Mouse (Mus musculus) mouse embryonic stem cell (cell line): ENCODE data around the gene Tns4.

Experiments used
- in situ Hi-C, 2 experiments: fragments of 300-500 bp; cut with MboI; formaldehyde crosslinking; loops; 1 replicate in 1 of 2; 3 replicates in 1 of 2; pipeline ENCODE4 v1.14.3; 2019 to 2020; ENCODE audit warnings: low sequenced_read_pairs in 2 of 2, low pct_unique_long_range_greater_than_20kb in 1 of 2, mixed read lengths in 1 of 2; ENCODE audit not compliant: unreplicated experiment in 1 of 2

Gene Tns4

DNA sequence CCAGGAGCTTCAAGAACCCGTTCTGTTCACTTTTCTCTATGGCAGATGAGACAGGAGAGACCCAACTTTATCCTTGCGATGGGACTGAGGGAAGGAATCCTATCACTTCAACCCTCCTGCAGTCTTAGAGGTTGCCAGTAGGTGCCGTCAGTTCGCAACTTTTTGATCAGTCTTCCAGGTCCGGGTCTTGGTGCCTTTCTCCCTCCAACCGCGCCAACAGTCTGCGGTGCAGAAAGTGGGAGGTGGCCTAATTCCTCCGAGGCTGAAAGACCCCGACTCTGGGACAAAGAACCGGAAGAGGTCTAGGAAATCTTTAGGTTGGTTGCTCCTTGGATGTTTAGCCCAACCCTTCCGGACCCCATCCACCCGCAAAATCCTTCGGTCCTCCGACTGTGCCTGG lies 49.3 kb downstream of the Tns4 start:
- in situ Hi-C loops: loop anchor here in 1 of 2 experiments (10.0 kb wide), 1 partner anchor 75 kb away; no protein-coding TSS in a partner anchor

DNA sequence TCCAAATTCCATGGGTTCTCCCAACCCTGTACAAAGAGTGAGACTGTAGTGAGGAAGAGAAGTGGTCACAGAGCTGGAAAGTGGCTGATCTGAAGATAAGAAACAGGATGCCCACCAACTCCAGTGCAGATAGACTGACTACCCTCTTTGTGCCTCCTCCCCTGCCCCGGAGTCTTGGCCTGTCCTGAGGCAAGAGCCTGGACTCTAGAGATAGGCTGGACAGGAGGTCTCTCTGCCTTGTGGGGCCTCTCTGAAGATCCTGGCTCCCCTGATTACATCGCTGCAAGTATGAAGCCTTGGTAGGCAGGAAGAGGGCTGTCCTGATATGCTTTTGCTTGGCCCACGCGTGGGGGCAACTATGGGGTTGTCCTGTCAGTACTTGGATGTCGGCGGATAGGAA lies 52.9 kb downstream of the Tns4 start:
- in situ Hi-C loops: loop anchor here in 1 of 2 experiments (10.0 kb wide), 1 partner anchor 79 kb away; no protein-coding TSS in a partner anchor

DNA sequence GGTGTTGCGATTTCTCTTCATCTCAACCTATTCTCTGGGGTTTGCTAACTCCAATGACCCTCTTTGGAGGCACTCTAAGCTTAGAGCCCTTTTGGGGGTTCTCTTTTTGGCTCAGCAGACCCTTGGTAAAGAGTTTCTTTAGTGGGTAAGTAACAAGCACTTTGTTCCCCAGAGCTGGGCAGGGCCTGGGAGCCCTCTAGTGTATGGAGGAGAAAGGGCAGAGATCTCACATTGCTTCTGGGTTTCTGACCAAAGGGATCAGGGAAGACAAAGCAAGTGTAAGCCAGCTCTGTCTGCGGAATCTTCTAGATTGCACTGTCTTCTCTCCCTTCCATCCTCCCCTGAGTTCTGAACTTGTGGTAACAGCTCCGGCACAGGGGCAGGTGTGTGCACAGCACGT lies 53.8 kb downstream of the Tns4 start:
- in situ Hi-C loops: loop anchor here in 1 of 2 experiments (10.0 kb wide), 1 partner anchor 79 kb away; no protein-coding TSS in a partner anchor

DNA sequence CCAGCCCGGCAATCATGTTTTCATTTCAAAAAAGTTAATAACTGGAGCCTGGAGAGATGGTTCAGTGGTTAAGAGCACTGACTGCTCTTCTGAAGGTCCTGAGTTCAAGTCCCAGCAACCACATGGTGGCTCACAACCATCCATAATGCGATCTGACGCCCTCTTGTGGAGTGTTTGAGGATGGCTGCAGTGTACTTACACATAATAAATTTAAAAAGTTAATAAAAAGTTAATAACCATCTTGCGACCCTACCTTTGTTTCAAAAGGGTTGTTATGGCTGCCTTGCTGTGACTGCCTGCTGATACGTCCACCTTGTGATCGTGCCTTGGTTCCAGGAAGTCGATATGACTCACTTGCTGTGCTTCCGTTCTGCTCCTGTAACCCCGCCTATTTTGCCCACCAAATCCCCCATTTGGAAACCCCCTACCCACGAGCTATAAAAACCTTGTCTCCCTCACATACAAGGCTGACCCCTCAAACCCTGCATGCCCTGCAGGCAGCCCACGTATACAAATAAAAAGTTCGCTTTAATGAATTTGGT lies 62.1 kb downstream of the Tns4 start:
- in situ Hi-C loops: no loop called here

DNA sequence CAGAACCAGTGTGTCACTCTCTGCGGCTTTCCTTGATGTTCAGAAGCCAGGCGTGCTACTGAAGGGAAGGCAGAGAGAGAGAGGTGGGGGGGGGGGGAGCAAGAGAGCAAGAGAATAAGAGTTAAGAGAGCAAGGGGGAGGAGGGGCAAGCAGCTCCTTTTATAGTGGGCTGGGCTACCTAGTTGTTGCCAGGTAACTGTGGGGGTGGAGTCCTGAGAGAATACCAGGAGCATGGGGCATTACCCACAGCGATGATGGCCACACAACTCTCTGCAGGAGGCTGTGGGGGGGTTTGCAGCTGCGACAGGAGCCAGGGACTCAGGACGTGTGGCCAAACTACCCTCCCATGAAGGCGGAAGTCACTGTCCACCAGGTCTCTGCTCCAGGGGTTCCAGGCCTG lies 63.2 kb downstream of the Tns4 start:
- in situ Hi-C loops: no loop called here

DNA sequence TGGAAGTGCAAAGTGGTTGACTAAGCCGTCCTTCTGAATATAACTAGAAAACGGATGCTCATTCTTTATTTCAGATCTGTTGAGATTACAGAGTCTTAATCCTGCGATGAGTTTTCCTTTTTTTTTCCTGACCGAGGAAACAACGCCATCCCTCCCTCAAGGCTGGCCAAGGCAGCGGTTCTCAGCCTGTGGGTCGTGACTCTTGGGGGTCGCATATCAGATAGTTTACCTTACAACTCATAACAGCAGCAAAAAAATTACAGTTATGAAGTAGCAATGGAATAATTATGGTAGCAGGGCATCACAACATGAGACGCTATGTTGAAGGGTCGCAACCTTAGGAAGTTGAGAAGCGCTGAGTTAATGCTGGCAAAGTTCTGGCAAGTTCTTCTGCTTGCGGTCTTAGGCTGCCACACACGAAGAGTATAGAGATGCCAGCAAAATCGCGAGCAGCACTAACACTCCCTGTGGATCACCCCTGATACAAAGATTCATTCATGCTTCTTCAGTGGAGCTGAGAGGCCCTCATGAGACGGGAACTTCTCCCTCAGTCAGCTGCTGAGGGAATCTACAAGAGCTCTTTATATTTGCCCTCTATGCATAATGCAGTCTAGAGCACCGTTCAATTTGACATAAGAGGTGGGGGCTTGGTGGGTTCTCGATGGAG lies 64.5 kb downstream of the Tns4 start:
- in situ Hi-C loops: loop anchor here (25.0 kb wide), 3 partner anchors 787 to 1862 kb away; partner anchors contain the start of gene Tbkbp1 (in 1 of the 2)

DNA sequence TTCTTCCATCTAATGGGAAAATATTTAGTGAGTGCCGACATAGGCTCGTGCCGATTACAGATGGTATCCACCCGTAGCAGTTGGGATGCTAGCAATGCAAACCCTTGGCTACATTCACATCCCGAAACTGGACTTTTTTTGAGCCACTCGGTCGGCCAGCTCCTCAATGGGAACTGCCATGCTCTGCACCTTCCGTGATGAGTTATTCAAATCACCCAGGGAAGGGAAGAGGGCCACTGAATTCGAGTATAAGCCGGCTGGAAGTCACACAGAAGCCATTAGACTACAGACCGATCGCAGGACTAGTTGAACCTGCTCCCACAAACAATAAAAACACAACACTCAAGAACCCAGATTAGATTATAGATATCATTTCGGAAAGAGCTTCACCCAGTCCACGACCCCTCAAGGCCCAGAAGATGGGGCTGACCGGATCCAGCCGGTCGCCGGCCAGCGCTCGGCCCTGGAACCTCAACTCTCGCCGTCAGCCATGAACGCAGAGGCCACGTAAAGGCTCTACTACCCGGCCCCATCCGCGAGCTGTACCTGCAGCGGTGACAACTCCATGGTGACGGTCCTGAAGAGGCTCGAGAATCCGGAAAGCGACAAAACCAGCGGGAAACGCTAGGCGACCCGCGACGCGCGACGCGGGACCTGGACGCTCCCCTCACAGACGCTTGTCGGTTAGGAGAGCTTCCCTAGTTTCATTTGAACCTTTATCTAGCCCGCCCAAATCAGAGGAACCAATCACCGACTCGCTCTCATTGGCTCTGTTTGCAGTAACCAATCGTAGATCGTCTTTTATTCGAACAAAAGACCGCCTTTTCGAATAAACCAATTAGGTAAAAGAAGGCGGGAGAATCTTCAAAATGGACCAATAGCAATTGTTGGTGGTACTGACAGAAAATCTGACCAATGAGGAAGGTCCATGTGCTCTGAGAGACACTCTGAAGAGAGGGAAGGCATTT lies 65.3 kb downstream of the Tns4 start, which contains the start of gene Top2a:
Gene Top2a (minus strand): TSS at position 690 of the 968 bp plus-strand sequence.
- in situ Hi-C loops: loop anchor here (25.0 kb wide), 3 partner anchors 786 to 1861 kb away; partner anchors contain the start of gene Tbkbp1 (in 1 of the 2)

DNA sequence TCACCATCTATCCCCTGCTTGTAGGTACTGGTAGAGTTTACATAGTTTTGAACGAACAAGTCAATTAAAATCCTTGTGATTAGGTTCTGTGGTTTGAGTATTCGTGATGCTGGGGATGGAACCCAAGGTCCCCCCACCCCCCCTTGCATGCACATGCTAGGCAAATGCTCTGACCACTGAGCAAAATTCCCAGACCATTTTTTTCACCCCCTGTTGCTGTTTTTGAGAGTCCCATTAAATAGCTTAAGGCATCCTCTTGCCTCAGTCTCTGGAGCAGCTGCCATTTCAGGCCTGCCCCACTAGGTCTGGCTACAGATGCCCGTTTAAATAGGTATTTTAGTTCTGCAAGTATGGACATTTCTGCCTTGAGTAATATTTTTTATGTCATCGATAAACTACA lies 66.0 kb downstream of the Tns4 start:
- in situ Hi-C loops: loop anchor here (25.0 kb wide), 3 partner anchors 786 to 1861 kb away; partner anchors contain the start of gene Tbkbp1 (in 1 of the 2)

DNA sequence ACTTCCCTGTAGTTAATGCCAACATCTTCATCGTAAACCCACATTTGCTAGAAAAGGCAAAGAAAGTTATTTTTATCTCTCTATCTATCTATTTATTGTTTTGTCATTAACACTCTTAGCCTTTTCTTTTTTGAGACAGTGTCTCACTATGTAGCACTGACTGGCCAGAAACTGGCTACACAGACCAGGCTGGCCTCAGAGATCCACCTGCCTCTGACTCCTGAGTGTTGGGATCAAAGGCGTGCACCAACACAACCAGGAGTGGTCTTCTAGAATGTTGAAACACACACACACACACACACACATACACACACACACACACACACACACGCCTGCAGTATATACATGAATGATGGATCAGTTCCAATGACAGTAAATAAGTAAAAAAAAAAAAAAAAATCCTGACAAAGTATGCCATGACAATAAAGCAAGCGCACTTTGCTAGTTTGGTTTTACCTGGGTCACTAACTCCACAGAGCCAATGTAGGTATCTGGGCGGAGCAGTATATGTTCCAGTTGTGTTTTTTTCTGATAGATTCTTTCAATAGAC lies 66.6 kb downstream of the Tns4 start:
- in situ Hi-C loops: loop anchor here (25.0 kb wide), 3 partner anchors 785 to 1860 kb away; partner anchors contain the start of gene Tbkbp1 (in 1 of the 2)

DNA sequence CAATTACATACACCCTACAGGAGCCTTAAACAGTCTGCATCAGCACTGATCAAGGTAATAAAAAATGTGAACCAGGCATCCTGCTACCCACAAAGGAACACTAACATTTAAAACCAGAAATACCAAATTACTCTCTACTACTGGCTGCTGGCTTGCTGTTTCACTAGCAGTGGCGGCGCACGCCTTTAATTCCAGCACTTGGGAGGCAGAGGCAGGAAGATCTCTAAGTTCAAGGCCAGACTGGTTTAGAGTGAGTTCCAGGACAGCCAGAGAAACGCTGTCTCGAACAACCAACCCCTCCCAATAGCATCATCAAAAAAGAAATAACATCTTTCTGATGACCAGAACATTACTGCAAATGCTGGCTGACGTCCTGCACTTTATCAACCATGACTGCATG lies 69.3 kb downstream of the Tns4 start:
- in situ Hi-C loops: loop anchor here (10.0 to 25.0 kb wide), 4 partner anchors 783 to 1858 kb away; partner anchors contain the start of gene Tbkbp1 (in 1 of the 2)
